Mouse (Mus musculus) CH12F3 (cell line): ENCODE measurements around the gene Tmem270.
"Not testable (repeated sequence)": the region's sequence is repeated elsewhere in the genome, so short reads cannot be mapped to it uniquely, and the experiment has no call there.

Experiments used
- in situ Hi-C: fragments of 300-500 bp; cut with MboI; formaldehyde crosslinking; loops from 2 replicates; pipeline ENCODE4 v1.14.3; 2020; ENCODE audit warnings: low sequenced_read_pairs

The Tmem270 gene

GRCm38 (mm10) chr5:134906633-134907032, at the start of gene Tmem270:
TSS of gene Tmem270 (minus strand) at chr5:134906733.
- in situ Hi-C loops: no loop called here

- in situ Hi-C loops: no loop called here
Measured at GRCm38 (mm10) chr5:134955491-134955890, 49.0 kb upstream of the Tmem270 start.

GRCm38 (mm10) chr5:134951053-134951884, 44.7 kb upstream of the Tmem270 start:
- in situ Hi-C loops: no loop called here

- in situ Hi-C loops: no loop called here
Measured at GRCm38 (mm10) chr5:134948085-134948439, 41.5 kb upstream of the Tmem270 start.

GRCm38 (mm10) chr5:134947420-134948084, 41.0 kb upstream of the Tmem270 start:
- in situ Hi-C loops: no loop called here

- in situ Hi-C loops: no loop called here
Measured at GRCm38 (mm10) chr5:134946857-134947255, 40.3 kb upstream of the Tmem270 start, which contains the start of gene Cldn4. TSS of gene Cldn4 (minus strand) at chr5:134946934.

- in situ Hi-C loops: no loop called here
Measured at GRCm38 (mm10) chr5:134946063-134946856, 39.7 kb upstream of the Tmem270 start.

- in situ Hi-C loops: no loop called here
Measured at GRCm38 (mm10) chr5:134945266-134945959, 38.9 kb upstream of the Tmem270 start.

- in situ Hi-C loops: no loop called here
Measured at GRCm38 (mm10) chr5:134944179-134944578, 37.6 kb upstream of the Tmem270 start.

- in situ Hi-C loops: no loop called here
Measured at GRCm38 (mm10) chr5:134942740-134943139, 36.2 kb upstream of the Tmem270 start.

- in situ Hi-C loops: no loop called here
Measured at GRCm38 (mm10) chr5:134941472-134942209, 35.1 kb upstream of the Tmem270 start.

GRCm38 (mm10) chr5:134939554-134939953, 33.0 kb upstream of the Tmem270 start:
- in situ Hi-C loops: not testable (repeated sequence)

- in situ Hi-C loops: no loop called here
Measured at GRCm38 (mm10) chr5:134939069-134939468, 32.5 kb upstream of the Tmem270 start.

GRCm38 (mm10) chr5:134936626-134937185, 30.2 kb upstream of the Tmem270 start:
- in situ Hi-C loops: no loop called here

GRCm38 (mm10) chr5:134936051-134936450, 29.5 kb upstream of the Tmem270 start:
- in situ Hi-C loops: no loop called here

- in situ Hi-C loops: no loop called here
Measured at GRCm38 (mm10) chr5:134934666-134935065, 28.1 kb upstream of the Tmem270 start.

GRCm38 (mm10) chr5:134933686-134934085, 27.2 kb upstream of the Tmem270 start:
- in situ Hi-C loops: not testable (repeated sequence)

GRCm38 (mm10) chr5:134933281-134933680, 26.7 kb upstream of the Tmem270 start:
- in situ Hi-C loops: no loop called here

- in situ Hi-C loops: no loop called here
Measured at GRCm38 (mm10) chr5:134932903-134933276, 26.4 kb upstream of the Tmem270 start.
